Mouse (Mus musculus): ENCODE measurements around the gene Tbc1d1. TPM values are rescaled to one million over a fixed set of nuclear protein-coding genes. Genes with fewer than 3 reads are reported as not detected.

The Tbc1d1 gene
- total and polyA plus RNA-seq, 3 experiments: 26.0 to 38.6 (median 31.9) TPM

- Histone ChIP-seq H3K27ac (ENCODE audit: insufficient read depth, low read depth) (no peak overlapping the region), H3K36me3 (replicated peaks in 1 of 2; ENCODE audit: control insufficient read depth in 1 of 2, insufficient read depth in 1 of 2, low read length in 1 of 2) (peaks cover 0 to 35% of the 10 kb centered on the region in 2 experiments), H3K9ac (ENCODE audit: insufficient read depth, low read depth) (no peak overlapping the region), H3K4me1 (ENCODE audit: control insufficient read depth in 1 of 2, insufficient read depth in 2 of 2) (peaks cover 4 to 51% of the 10 kb centered on the region in 2 experiments), H3K79me2 (replicated peaks; ENCODE audit: control insufficient read depth, extremely low read depth, insufficient read depth, poor library complexity, severe bottlenecking) (no peaks in the 10 kb centered on the region), H3K27me3 (replicated peaks) (no peaks in the 10 kb centered on the region), H3K4me2 (ENCODE audit: insufficient read depth, low read depth, poor library complexity, severe bottlenecking) (no peak overlapping the region), H3K9me3 (replicated peaks; ENCODE audit: low read length) (no peaks in the 10 kb centered on the region), H3K4me3 (replicated peaks in 1 of 3; ENCODE audit: low read depth in 2 of 3, low read length in 2 of 3, poor library complexity in 1 of 3) (no peak overlapping the region)
- no peak for DNase-seq (ENCODE audit: extremely low read depth)
- in situ Hi-C loops (cut with MboI; ENCODE audit: low pct_ligation_motif_present, low pct_unique_long_range_greater_than_20kb, low sequenced_read_pairs) (no loop called here), dilution Hi-C loops (cut with MboI; ENCODE audit: extremely low pct_ligation_motif_present, extremely low pct_unique_long_range_greater_than_20kb, low sequenced_read_pairs) (no loop called here)
- TF ChIP-seq ZNF384 (IDR thresholded peaks at IDR 0.05; ENCODE audit: low read depth, low read length): no peak
- no peak for TF ChIP-seq ELF1 (IDR thresholded peaks at IDR 0.05; ENCODE audit: low read depth, low read length)
- TF ChIP-seq POLR2A (IDR thresholded peaks at IDR 0.05; ENCODE audit: low read depth, low read length): no peak
- no peak for TF ChIP-seq SMC3 (IDR thresholded peaks at IDR 0.05; ENCODE audit: low read depth, low read length)
- no peak for TF ChIP-seq CHD2 (IDR thresholded peaks at IDR 0.05; ENCODE audit: low read length)
- TF ChIP-seq ETS1 (conservative IDR thresholded peaks at IDR 0.05; ENCODE audit: low read depth, low read length): no peak
- TF ChIP-seq KAT2A (IDR thresholded peaks at IDR 0.05; ENCODE audit: insufficient replicate concordance, low read length): no peak
- TF ChIP-seq MAX (IDR thresholded peaks at IDR 0.05; ENCODE audit: low read length): no peak
- no peak for TF ChIP-seq NELFE (IDR thresholded peaks at IDR 0.05; ENCODE audit: low read depth, low read length)
- TF ChIP-seq HCFC1 (IDR thresholded peaks at IDR 0.05; ENCODE audit: low read depth, low read length): no peak
- no peak for TF ChIP-seq ZKSCAN1 (IDR thresholded peaks at IDR 0.05; ENCODE audit: borderline replicate concordance, low read depth, low read length)
- TF ChIP-seq JUND (conservative IDR thresholded peaks at IDR 0.05; ENCODE audit: low read depth, low read length): no peak
- TF ChIP-seq ZMIZ1 (IDR thresholded peaks at IDR 0.05; ENCODE audit: low read depth, low read length): no peak
These were observed 56.1 kb downstream of the Tbc1d1 start for GRCm38 (mm10) chr5:64212206-64212605.

GRCm38 (mm10) chr5:64212619-64213018, 56.5 kb downstream of the Tbc1d1 start:
- Histone ChIP-seq H3K9ac (ENCODE audit: insufficient read depth, low read depth) (no peak overlapping the region), H3K4me2 (ENCODE audit: insufficient read depth, low read depth, poor library complexity, severe bottlenecking) (no peak overlapping the region), H3K27me3 (replicated peaks) (no peaks in the 10 kb centered on the region), H3K4me3 (replicated peaks in 1 of 3; ENCODE audit: low read depth in 2 of 3, low read length in 2 of 3, poor library complexity in 1 of 3) (no peak overlapping the region), H3K9me3 (replicated peaks; ENCODE audit: low read length) (no peaks in the 10 kb centered on the region), H3K79me2 (replicated peaks; ENCODE audit: control insufficient read depth, extremely low read depth, insufficient read depth, poor library complexity, severe bottlenecking) (no peaks in the 10 kb centered on the region), H3K27ac (ENCODE audit: insufficient read depth, low read depth) (no peak overlapping the region), H3K4me1 (ENCODE audit: control insufficient read depth in 1 of 2, insufficient read depth in 2 of 2) (peaks cover 8 to 55% of the 10 kb centered on the region in 2 experiments), H3K36me3 (replicated peaks in 1 of 2; ENCODE audit: control insufficient read depth in 1 of 2, insufficient read depth in 1 of 2, low read length in 1 of 2) (peaks cover 0 to 37% of the 10 kb centered on the region in 2 experiments)
- in situ Hi-C loops (cut with MboI; ENCODE audit: low pct_ligation_motif_present, low pct_unique_long_range_greater_than_20kb, low sequenced_read_pairs) (no loop called here), dilution Hi-C loops (cut with MboI; ENCODE audit: extremely low pct_ligation_motif_present, extremely low pct_unique_long_range_greater_than_20kb, low sequenced_read_pairs) (no loop called here)
- no peak for DNase-seq (ENCODE audit: extremely low read depth)
- TF ChIP-seq MYC (IDR thresholded peaks at IDR 0.05; ENCODE audit: low read depth, low read length) (no peak), ZC3H11A (IDR thresholded peaks at IDR 0.05; ENCODE audit: low read depth, low read length) (no peak), JUND (conservative IDR thresholded peaks at IDR 0.05; ENCODE audit: low read depth, low read length) (no peak), NELFE (IDR thresholded peaks at IDR 0.05; ENCODE audit: low read depth, low read length) (no peak), KAT2A (IDR thresholded peaks at IDR 0.05; ENCODE audit: insufficient replicate concordance, low read length) (no peak), EP300 (IDR thresholded peaks at IDR 0.05; ENCODE audit: low read length) (no peak), NRF1 (IDR thresholded peaks at IDR 0.05; ENCODE audit: low read depth, low read length) (no peak), IRF4 (IDR thresholded peaks at IDR 0.05; ENCODE audit: low read depth, low read length) (no peak), E2F4 (IDR thresholded peaks at IDR 0.05; ENCODE audit: insufficient replicate concordance, low read depth, low read length) (no peak), RCOR1 (conservative IDR thresholded peaks at IDR 0.05; ENCODE audit: low read depth, low read length) (no peak), HCFC1 (IDR thresholded peaks at IDR 0.05; ENCODE audit: low read depth, low read length) (no peak), ZMIZ1 (IDR thresholded peaks at IDR 0.05; ENCODE audit: low read depth, low read length) (no peak), RAD21 (IDR thresholded peaks at IDR 0.05; ENCODE audit: low read depth, low read length) (no peak), MAZ (IDR thresholded peaks at IDR 0.05; ENCODE audit: low read depth, low read length) (no peak), MAFK (IDR thresholded peaks at IDR 0.05; ENCODE audit: insufficient replicate concordance, low read length) (no peak), POLR2AphosphoS2 (IDR thresholded peaks at IDR 0.05; ENCODE audit: low read depth, low read length) (no peak)
